Mouse (Mus musculus) megakaryocyte, embryonic 14.5 days (primary cell): ENCODE measurements at regions not wholly inside any gene's neighbourhood (a gene's known extent, or its start where the extent isn't known, plus 50 kb on each side); places are given as distances from the start of the nearest gene placed in this dataset.
A peak's percentile ranks its signal among the peaks of the same experiment; 100 is the strongest.

Experiments
- H3K27me3 ChIP-seq: replicated peaks from 2 replicates; pipeline ENCODE3; 2012; ENCODE audit warnings: inconsistent platforms
- H3K36me3 ChIP-seq: replicated peaks from 2 replicates; pipeline ENCODE3; 2012; ENCODE audit warnings: low read length, inconsistent platforms, mixed read lengths
- H3K4me1 ChIP-seq: 2 replicates; pipeline ENCODE4 v1.6.1; 2012; ENCODE audit warnings: inconsistent platforms
- H3K4me3 ChIP-seq: replicated peaks from 2 replicates; pipeline ENCODE3; 2012; ENCODE audit warnings: moderate library complexity, mild to moderate bottlenecking, inconsistent platforms
- H3K9me3 ChIP-seq: 2 replicates; pipeline ENCODE4 v1.6.1; 2012; ENCODE audit warnings: inconsistent platforms
- FLI1 ChIP-seq: IDR thresholded peaks from 2 replicates; pipeline ENCODE4 v1.6.1; 2012; ENCODE audit warnings: low read length, inconsistent platforms, mixed read lengths
- GATA1 ChIP-seq: IDR thresholded peaks from 3 replicates; pipeline ENCODE4 v1.6.1; 2012; ENCODE audit warnings: mixed read lengths, low read length, inconsistent platforms, borderline replicate concordance

GRCm38 (mm10) chr19:59395739-59396138 lies 50.2 kb upstream of the Pdzd8 start:
- Histone ChIP-seq H3K9me3 (no peaks in the 10 kb centered on the region), H3K27me3 (peaks cover 58% of the 10 kb centered on the region), H3K4me1 (no peaks in the 10 kb centered on the region), H3K36me3 (no peaks in the 10 kb centered on the region), H3K4me3 (no peak overlapping the region)
- TF ChIP-seq GATA1 (no peak), FLI1 (no peak)

DNA sequence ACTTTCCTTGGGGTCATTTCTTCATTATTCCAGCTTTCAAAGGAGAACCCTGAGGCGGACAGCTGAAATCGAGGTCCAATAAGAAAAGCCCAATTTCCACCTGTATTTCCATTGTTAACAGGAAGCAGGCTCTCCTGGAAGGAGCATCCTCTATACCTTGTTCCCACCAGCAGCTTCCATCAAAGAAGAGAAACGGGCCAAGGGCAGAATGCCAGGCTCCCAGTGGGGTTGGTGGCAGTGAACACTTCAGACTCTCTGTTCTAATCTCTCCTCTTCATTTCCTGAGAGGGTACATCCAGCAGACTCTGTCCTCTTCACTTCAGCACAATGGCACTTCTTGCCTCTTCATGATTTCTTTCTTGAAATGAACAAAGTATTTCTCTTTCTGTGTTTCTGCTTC lies 50.9 kb upstream of the Pdzd8 start:
- H3K4me3 ChIP-seq, result no peak overlapping the region
- no peaks in the 10 kb centered on the region for H3K4me1 ChIP-seq
- no peaks in the 10 kb centered on the region for H3K36me3 ChIP-seq
- peaks cover 61% of the 10 kb centered on the region for H3K27me3 ChIP-seq
- H3K9me3 ChIP-seq, result no peaks in the 10 kb centered on the region
- no peak for TF ChIP-seq FLI1
- TF ChIP-seq GATA1, result no peak

DNA sequence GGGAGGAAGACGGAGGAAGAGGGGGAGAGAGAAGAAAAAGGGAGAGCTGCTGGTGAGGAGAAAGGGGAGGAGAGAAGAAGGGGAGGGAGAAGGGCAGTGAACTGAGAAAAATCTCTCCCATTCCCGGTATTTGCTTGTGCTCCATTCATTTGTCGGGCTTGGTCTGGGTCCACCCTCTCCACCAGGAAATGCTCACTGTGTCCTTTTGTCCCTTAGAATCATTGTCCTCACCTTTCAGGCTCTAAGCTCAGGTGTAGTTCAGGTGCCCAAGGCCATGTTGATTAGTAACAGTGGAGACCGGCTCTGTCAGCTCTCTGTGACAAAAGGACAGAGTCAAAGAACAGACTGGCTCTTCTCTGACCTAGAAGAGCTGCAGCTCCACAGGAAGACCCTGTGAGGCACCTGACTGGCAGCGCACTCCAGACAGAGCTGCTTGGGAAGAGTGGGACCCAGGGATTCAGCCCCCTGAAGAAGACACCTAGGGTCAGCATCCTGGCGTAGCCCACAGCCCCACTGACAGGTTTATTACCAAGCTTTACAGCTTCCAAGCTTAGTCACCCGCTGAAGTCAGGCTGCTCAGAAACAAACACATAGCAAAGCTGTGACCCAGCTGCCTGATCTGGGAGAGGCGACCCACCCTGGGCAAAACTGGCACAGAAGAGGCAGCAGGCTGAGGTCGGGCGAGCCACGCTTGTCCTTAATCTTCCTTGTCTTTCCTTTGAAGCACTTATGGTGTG lies 54.4 kb upstream of the Pdzd8 start:
- Histone ChIP-seq H3K4me1 (no peaks in the 10 kb centered on the region), H3K4me3 (no peak overlapping the region), H3K36me3 (no peaks in the 10 kb centered on the region), H3K27me3 (peaks cover 63% of the 10 kb centered on the region), H3K9me3 (no peaks in the 10 kb centered on the region)
- TF ChIP-seq GATA1 (no peak), FLI1 (no peak)

- Histone ChIP-seq H3K9me3 (no peaks in the 10 kb centered on the region), H3K27me3 (peaks cover 56% of the 10 kb centered on the region), H3K4me1 (no peaks in the 10 kb centered on the region), H3K4me3 (no peak overlapping the region), H3K36me3 (no peaks in the 10 kb centered on the region)
- TF ChIP-seq GATA1 (no peak), FLI1 (no peak)
These were observed 55.7 kb upstream of the Pdzd8 start for GRCm38 (mm10) chr19:59401304-59401703.

DNA sequence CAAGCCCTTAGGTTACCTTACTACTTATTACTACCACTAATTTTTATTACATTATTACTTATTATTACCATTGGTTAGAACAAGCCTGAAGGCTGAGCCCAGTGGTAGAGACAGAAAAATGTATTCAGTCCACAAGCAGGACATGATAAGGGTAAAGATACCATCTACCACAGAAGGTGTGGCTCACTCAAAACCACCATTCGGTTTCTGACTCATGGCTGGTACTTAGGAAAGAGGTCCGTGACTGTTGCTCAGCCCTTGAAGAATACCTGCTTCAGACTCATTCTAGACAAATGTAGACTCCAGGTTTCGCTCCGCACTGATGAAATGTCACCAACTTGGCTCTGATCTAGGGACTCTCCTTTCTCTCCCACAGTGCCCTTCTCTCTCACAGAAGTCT lies 56.1 kb upstream of the Emx2 start:
- Histone ChIP-seq H3K9me3 (no peaks in the 10 kb centered on the region), H3K36me3 (no peaks in the 10 kb centered on the region), H3K4me3 (no peak overlapping the region), H3K4me1 (no peaks in the 10 kb centered on the region), H3K27me3 (peaks cover 50% of the 10 kb centered on the region)
- TF ChIP-seq GATA1, result no peak
- TF ChIP-seq FLI1, result no peak

DNA sequence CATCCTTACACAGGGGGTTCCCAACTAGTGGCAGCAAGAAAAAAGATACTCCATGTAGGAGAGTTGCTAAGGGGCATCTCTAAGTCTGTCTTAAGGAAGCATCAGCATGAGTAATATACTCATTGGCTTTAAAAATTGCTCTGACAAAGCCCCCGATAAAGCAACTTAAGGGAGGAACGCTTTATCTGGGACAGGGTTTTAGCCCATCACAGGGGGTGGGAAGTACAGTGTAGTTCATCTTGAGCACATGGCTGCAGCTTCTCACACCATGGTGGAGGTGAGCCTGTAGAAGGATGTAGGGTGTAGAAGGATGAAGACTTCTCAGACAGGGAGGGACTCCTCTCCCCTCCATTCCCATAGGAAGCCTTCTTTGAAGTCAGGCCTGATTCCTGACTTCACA lies 54.1 kb upstream of the Emx2 start:
- H3K4me3 ChIP-seq, result no peak overlapping the region
- H3K4me1 ChIP-seq, result no peaks in the 10 kb centered on the region
- TF ChIP-seq FLI1, result no peak
- no peak for TF ChIP-seq GATA1
- H3K27me3 ChIP-seq, result peaks cover 47% of the 10 kb centered on the region
- no peaks in the 10 kb centered on the region for H3K36me3 ChIP-seq
- no peaks in the 10 kb centered on the region for H3K9me3 ChIP-seq

DNA sequence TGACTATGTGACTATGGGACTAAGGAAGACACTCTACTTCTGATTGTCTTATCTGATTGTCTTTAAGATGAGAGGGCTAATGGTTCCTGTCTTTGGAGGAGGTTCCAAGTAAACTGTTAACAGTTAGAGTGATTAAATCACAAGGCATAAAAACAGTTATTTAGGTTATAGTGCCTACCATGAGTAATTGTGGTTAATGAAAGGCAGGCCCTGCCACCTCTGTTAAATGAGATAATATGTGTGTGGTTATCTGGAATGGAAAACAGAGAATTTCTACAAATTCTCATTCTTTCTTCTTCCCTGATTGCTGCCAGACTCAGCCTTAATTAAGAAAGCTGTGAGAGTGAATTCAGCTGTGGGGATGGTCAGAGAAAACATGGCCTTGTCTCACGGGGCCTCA lies 53.4 kb upstream of the Emx2 start:
- Histone ChIP-seq H3K4me3 (no peak overlapping the region), H3K9me3 (no peaks in the 10 kb centered on the region), H3K27me3 (peaks cover 42% of the 10 kb centered on the region), H3K4me1 (no peaks in the 10 kb centered on the region), H3K36me3 (no peaks in the 10 kb centered on the region)
- TF ChIP-seq FLI1 (no peak), GATA1 (no peak)

GRCm38 (mm10) chr19:59405616-59406015 lies 52.6 kb upstream of the Emx2 start:
- Histone ChIP-seq H3K4me3 (peak overlapping the region; percentile 17), H3K27me3 (peaks cover 37% of the 10 kb centered on the region), H3K9me3 (no peaks in the 10 kb centered on the region), H3K36me3 (no peaks in the 10 kb centered on the region), H3K4me1 (no peaks in the 10 kb centered on the region)
- TF ChIP-seq FLI1 (no peak), GATA1 (no peak)

DNA sequence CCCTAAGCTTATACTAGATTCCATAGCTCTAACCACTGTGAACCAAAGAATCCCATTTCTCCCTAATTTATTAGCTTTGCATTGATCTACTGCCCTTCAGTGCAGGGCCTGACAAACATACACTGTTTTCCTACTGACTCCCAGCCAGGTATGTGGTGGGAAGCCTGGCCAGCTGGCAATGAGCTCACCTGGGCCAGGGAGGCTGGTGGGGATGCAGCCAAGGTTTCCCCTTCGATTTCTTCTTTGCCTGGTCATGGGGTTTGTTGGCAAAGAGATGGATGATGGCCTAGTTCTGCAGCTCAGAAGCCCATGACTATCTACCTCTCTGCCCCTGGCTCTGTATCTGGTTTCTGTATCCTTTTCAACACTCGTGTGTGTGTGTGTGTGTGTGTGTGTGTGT lies 50.1 kb upstream of the Emx2 start:
- H3K4me3 ChIP-seq, result no peak overlapping the region
- H3K36me3 ChIP-seq, result no peaks in the 10 kb centered on the region
- no peaks in the 10 kb centered on the region for H3K4me1 ChIP-seq
- TF ChIP-seq FLI1 (no peak), GATA1 (no peak)
- H3K27me3 ChIP-seq, result peaks cover 29% of the 10 kb centered on the region
- no peaks in the 10 kb centered on the region for H3K9me3 ChIP-seq
